Mouse (Mus musculus) embryonic fibroblast, embryonic 13.5 days (primary cell): ENCODE results near the gene Pcdh9. TPM values are rescaled to one million over a fixed set of nuclear protein-coding genes. Genes with fewer than 3 reads are reported as not detected.

ENCODE experiments used
- H3K27ac ChIP-seq: 2 replicates; pipeline ENCODE4 v1.5.1; 2012; ENCODE audit warnings: low read length, control low read depth, inconsistent platforms; ENCODE audit not compliant: insufficient read depth
- H3K4me1 ChIP-seq: 2 replicates; pipeline ENCODE4 v1.6.1; 2011; ENCODE audit warnings: low read length; ENCODE audit not compliant: control insufficient read depth, insufficient read depth
- H3K4me3 ChIP-seq: 2 replicates; pipeline ENCODE4 v1.5.1; 2011; ENCODE audit warnings: mild to moderate bottlenecking, control low read depth, low read length; ENCODE audit not compliant: insufficient read depth
- CTCF ChIP-seq: IDR thresholded peaks from 2 replicates; pipeline ENCODE4 v1.5.1; 2011; ENCODE audit warnings: mild to moderate bottlenecking, control low read depth, low read length, moderate library complexity, borderline replicate concordance; ENCODE audit not compliant: insufficient read depth
- POLR2A ChIP-seq: IDR thresholded peaks from 2 replicates; pipeline ENCODE4 v1.6.1; 2011; ENCODE audit warnings: low read depth, mild to moderate bottlenecking, control low read depth, low read length, moderate library complexity
- polyA plus RNA-seq: library from polyadenylated mRNA; stranded (reverse); fragments of >200 nt; gene quantifications from 2 replicates; pipeline ENCODE4 v1.2.4, GENCODE M21; 2011; ENCODE audit warnings: low read depth; ENCODE audit not compliant: missing spikeins, insufficient read length

The Pcdh9 gene
- polyA plus RNA-seq, 1 experiment, result 29.6 TPM

DNA sequence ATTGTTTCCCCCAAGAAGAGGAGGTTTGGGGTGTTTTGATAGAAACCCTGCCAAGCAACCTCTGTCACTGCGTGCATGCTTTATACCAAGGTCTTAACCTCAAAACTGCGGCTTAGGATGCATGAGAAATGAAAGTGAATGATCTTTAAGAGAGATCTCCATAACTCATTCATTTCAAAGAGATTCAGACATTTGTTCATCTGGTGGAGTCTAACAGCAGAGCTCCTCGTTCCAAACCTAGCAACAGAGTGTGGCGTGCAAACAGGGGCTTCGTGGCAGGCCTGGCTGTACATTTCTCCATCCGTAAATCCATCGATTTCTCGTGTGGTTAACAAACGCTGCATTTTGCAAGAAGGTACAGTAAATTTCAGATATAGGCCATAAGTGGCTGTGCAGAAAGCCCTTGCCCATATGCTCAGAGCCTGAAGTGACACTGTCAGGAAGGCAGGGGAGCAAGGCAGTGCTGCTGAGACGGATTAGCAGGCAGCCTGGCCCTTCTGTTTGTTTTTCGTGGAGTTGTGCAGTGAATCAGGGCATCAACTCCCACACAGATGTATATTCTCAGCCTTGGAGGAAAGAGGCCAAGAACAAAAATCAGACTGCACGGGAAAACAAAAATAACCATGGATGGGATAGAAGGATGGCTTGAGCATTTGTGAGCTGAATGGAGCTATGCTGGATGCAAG, 177.1 kb downstream of the Pcdh9 start:
- TF ChIP-seq CTCF, result no peak
- no peak for TF ChIP-seq POLR2A
- H3K4me1 ChIP-seq, result no peaks in the 10 kb centered on the region; the same call in 1 of the 2 replicates
- no peak overlapping the region for H3K27ac ChIP-seq
- no peak overlapping the region for H3K4me3 ChIP-seq

- Histone ChIP-seq H3K27ac (no peak overlapping the region), H3K4me3 (no peak overlapping the region), H3K4me1 (no peaks in the 10 kb centered on the region; the same call in 1 of the 2 replicates)
- TF ChIP-seq CTCF, result no peak
- no peak for TF ChIP-seq POLR2A
Measured at GRCm38 (mm10) chr14:93708651-93709050, 181.8 kb downstream of the Pcdh9 start.

DNA sequence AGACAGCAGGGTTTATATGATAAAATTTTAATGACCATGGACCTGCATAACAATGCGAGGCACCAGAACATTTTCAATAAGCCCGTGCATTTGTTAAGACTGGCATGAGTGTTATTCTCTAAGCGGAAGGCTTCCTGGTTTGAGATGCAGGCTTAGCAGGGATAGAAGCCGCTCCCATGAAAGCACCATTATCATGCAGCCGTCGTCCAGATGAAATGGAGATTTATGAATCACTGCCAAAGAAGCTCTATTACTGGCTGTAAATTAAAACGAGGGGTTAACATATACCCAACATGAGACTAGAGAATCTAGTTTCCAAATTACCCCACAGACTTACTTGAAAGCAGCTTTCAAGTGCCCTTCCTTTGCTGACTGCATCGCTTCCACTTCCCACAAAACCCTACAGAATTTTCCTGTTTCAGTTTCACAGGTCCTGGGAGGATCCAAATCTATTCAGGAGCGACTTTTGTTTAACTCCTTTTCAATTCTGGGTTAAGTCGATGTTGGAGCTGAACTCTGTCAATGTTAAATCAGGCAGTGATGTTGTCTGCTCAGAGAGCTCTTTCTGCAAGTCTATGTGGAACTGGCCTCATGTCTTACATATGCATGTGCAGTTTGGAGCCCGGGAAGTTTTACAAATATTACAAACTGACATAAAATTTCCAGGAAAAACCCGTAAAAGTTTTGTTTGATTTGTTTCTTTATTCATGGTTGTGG, 188.9 kb downstream of the Pcdh9 start:
- TF ChIP-seq CTCF (no peak), POLR2A (no peak)
- H3K4me3 ChIP-seq, result no peak overlapping the region
- no peaks in the 10 kb centered on the region for H3K4me1 ChIP-seq
- H3K27ac ChIP-seq, result no peak overlapping the region

DNA sequence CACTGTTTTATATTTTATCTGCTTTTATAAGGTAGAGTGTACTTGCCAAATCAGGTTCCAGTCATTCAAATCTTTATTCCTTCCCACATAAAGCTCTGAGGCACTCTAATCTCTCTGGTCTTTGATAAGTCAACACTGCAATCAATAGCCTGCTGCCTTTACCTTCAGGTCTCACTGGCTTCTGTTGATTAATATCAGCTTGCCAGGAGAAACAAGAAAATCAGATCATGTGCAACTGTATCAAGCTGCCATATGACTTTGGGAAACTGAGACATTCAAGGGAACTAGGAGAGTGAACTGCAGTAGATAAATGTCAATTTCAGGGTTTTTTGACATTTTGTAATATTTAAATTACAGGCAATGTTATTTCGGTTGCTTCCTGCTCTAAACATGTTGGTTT, 189.6 kb downstream of the Pcdh9 start:
- H3K4me1 ChIP-seq, result no peaks in the 10 kb centered on the region
- H3K4me3 ChIP-seq, result no peak overlapping the region
- TF ChIP-seq POLR2A (no peak), CTCF (no peak)
- no peak overlapping the region for H3K27ac ChIP-seq

- Histone ChIP-seq H3K4me1 (no peaks in the 10 kb centered on the region), H3K27ac (no peak overlapping the region), H3K4me3 (no peak overlapping the region)
- no peak for TF ChIP-seq POLR2A
- no peak for TF ChIP-seq CTCF
Measured at GRCm38 (mm10) chr14:93684641-93685040, 205.8 kb downstream of the Pcdh9 start.

GRCm38 (mm10) chr14:93675273-93676068, 215.0 kb downstream of the Pcdh9 start:
- H3K4me3 ChIP-seq, result no peak overlapping the region
- H3K4me1 ChIP-seq, result no peaks in the 10 kb centered on the region
- H3K27ac ChIP-seq, result no peak overlapping the region
- TF ChIP-seq CTCF (no peak), POLR2A (no peak)

- H3K4me1 ChIP-seq, result peaks cover 2% of the 10 kb centered on the region
- TF ChIP-seq POLR2A, result no peak
- no peak for TF ChIP-seq CTCF
- no peak overlapping the region for H3K27ac ChIP-seq
- H3K4me3 ChIP-seq, result no peak overlapping the region
Measured at GRCm38 (mm10) chr14:93653986-93654757, 236.3 kb downstream of the Pcdh9 start.

- H3K4me3 ChIP-seq, result no peak overlapping the region
- TF ChIP-seq CTCF (no peak), POLR2A (no peak)
- no peaks in the 10 kb centered on the region for H3K4me1 ChIP-seq
- no peak overlapping the region for H3K27ac ChIP-seq
Measured at GRCm38 (mm10) chr14:93627241-93627640, 263.2 kb downstream of the Pcdh9 start.

DNA sequence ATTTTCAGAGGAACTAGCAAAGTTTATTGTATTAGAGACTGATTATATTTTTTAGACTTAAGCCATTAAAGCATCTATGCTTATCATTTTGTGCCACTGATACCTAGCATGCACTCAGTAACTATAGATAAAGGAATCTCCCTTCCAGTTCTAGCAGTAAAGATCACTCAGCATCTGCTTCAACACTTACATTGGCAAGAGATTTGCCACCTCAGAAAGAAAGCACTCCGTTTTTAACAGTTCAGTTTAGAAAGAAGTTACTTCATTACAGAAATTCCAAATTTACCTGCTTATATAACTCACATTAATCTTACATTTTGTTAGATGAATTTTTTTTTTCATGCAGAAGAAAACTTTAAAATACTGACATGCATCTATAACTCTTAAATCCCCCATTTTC, 266.3 kb downstream of the Pcdh9 start:
- no peak overlapping the region for H3K27ac ChIP-seq

GRCm38 (mm10) chr14:93621211-93621610, 269.3 kb downstream of the Pcdh9 start:
- TF ChIP-seq CTCF (no peak), POLR2A (no peak)
- H3K27ac ChIP-seq, result no peak overlapping the region
- no peaks in the 10 kb centered on the region for H3K4me1 ChIP-seq
- no peak overlapping the region for H3K4me3 ChIP-seq

More for the DNA sequence above, 266.3 kb downstream of the Pcdh9 start:
- no peak for TF ChIP-seq CTCF
- TF ChIP-seq POLR2A, result no peak
- no peaks in the 10 kb centered on the region for H3K4me1 ChIP-seq
- no peak overlapping the region for H3K4me3 ChIP-seq
